Mouse (Mus musculus) cortical plate, adult 2 months (tissue): Measurements from ENCODE around the gene Ccdc162.

Experiments used
- CTCF ChIP-seq: fragments of 200-500 bp; IDR thresholded peaks from 2 replicates; pipeline ENCODE4 v1.5.1; 2011; ENCODE audit warnings: mild to moderate bottlenecking, control low read depth, low read length; ENCODE audit not compliant: insufficient read depth; ENCODE audit errors: extremely low read depth
- POLR2A ChIP-seq: fragments of 200-500 bp; IDR thresholded peaks from 2 replicates; pipeline ENCODE4 v1.6.1; 2011; ENCODE audit warnings: mild to moderate bottlenecking, low read length, control low read depth; ENCODE audit not compliant: insufficient read depth; ENCODE audit errors: extremely low read depth

GRCm38 (mm10) chr10:41744006-41744405 lies 27.6 kb upstream of the Ccdc162 start:
- TF ChIP-seq POLR2A: no peak
- no peak for TF ChIP-seq CTCF
